Mouse (Mus musculus) ES-Bruce4 (cell line): Measurements from ENCODE around the gene Disp2.

Experiments used
- CTCF ChIP-seq: IDR thresholded peaks from one replicate; pipeline ENCODE4 v1.8.1; 2011; ENCODE audit warnings: low read depth, low read length
- EP300 ChIP-seq: IDR thresholded peaks from 2 replicates; pipeline ENCODE4 v1.6.1; 2011; ENCODE audit warnings: low read depth, low read length; ENCODE audit not compliant: insufficient read depth
- POLR2A ChIP-seq: IDR thresholded peaks from one replicate; pipeline ENCODE4 v1.8.1; 2011; ENCODE audit warnings: low read length; ENCODE audit not compliant: insufficient read depth

DNA sequence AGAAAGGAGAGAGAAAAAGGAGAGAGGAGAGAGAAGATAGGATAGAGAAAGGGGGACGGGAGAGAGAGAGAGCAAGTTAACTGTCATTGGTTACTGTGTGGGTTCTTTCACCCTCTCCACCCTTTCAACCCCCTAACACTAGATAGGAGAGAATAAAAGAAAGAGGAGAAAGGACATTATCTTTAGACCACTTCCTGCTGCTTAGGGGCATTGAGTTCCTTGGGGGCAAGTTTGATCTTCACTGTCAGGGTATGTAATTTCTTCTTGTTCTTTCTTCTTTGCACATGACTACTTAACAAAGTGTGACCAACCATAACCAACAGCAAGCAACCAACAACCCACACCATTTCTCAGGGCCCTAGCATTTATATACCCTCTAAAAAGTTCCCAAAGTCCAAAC, 33.2 kb downstream of the Disp2 start:
- TF ChIP-seq CTCF (no peak), POLR2A (no peak), EP300 (no peak)
